Mouse (Mus musculus): ENCODE measurements around the gene Ddhd1. TPM values are rescaled to one million over a fixed set of nuclear protein-coding genes. Genes with fewer than 3 reads are reported as not detected.

Gene Ddhd1
- polyA plus RNA-seq, 1 experiment from 2014 or later: 13.9 TPM

GRCm38 (mm10) chr14:45648999-45649818 lies 8.7 kb downstream of the Ddhd1 start:
- Histone ChIP-seq H3K9me3 (replicated peaks; ENCODE audit: control insufficient read depth, low read length) (no peaks in the 10 kb centered on the region), H3K36me3 (ENCODE audit: control insufficient read depth, insufficient read depth, low read length) (no peaks in the 10 kb centered on the region), H3K4me3 (ENCODE audit: low read depth, low read length) (no peak overlapping the region), H3K27ac (ENCODE audit: low read depth, low read length) (no peak overlapping the region), H3K4me2 (no peak overlapping the region), H3K27me3 (ENCODE audit: control insufficient read depth, insufficient read depth, low read length) (no peaks in the 10 kb centered on the region), H3K4me1 (ENCODE audit: control insufficient read depth, insufficient read depth, low read length) (peaks cover 19% of the 10 kb centered on the region), H3K9ac (ENCODE audit: low read depth, low read length) (no peak overlapping the region)
- no peak for ATAC-seq (replicated peaks; ENCODE audit: insufficient number of reproducible peaks, low FRiP score, low TSS enrichment)
- 59% methylated on average over 11 of the region's 11 CpGs for WGBS (ENCODE audit: insufficient replicate concordance)

DNA sequence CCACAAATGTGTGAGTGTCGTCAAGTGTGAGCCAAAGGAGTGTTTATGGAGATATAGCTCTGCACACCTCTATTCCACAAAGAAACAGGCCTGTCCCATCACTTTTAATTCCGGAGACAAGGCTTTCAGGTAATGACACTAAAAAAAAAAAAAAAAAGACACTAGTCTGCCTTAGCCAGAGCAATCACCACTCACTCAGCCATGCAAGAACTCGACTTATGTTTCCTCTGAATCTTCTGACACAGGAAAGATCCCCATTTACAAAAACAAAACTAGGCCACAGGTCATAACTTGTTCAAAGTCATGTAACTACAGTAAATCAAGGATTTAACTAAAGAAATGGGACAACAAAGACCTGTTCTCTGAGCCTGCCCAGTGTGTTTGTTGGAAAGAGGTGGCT lies 9.8 kb downstream of the Ddhd1 start:
- 0 out of 2 replicates have a peak overlapping the region, but pooled peaks have one; percentile 31 for H3K4me2 ChIP-seq
- peaks cover 24% of the 10 kb centered on the region for H3K4me1 ChIP-seq (ENCODE audit: control insufficient read depth, insufficient read depth, low read length)
- ATAC-seq (replicated peaks; ENCODE audit: insufficient number of reproducible peaks, low FRiP score, low TSS enrichment): no peak
- 60% methylated on average over 3 of the region's 3 CpGs for WGBS (ENCODE audit: insufficient replicate concordance)
- no peak overlapping the region for H3K9ac ChIP-seq (ENCODE audit: low read depth, low read length)
- no peaks in the 10 kb centered on the region for H3K9me3 ChIP-seq (replicated peaks; ENCODE audit: control insufficient read depth, low read length)
- no peak overlapping the region for H3K4me3 ChIP-seq (ENCODE audit: low read depth, low read length)
- no peak overlapping the region for H3K27ac ChIP-seq (ENCODE audit: low read depth, low read length)
- no peaks in the 10 kb centered on the region for H3K36me3 ChIP-seq (ENCODE audit: control insufficient read depth, insufficient read depth, low read length)
- no peaks in the 10 kb centered on the region for H3K27me3 ChIP-seq (ENCODE audit: control insufficient read depth, insufficient read depth, low read length)

DNA sequence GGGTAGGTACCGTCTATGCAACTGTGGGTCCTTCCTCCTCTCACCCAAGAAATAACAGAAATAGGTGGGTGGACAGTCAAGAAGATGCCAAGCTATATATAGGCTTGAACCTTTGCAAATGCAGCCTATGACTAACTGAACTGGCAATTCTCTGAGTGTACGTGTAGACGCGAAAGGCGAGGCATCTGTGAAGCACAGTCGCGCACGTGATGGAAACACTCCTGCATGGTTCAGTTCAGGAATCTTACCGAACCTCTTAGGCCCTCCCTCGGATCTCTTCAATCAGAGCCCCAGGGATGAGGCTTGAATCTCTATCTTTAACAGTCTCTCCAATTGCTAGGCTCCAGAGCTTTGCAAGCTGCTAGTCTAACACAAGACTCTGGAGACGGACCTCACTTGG lies 10.3 kb downstream of the Ddhd1 start:
- Histone ChIP-seq H3K27me3 (ENCODE audit: control insufficient read depth, insufficient read depth, low read length) (no peaks in the 10 kb centered on the region), H3K9ac (ENCODE audit: low read depth, low read length) (no peak overlapping the region), H3K4me2 (peak overlapping the region; percentile 31), H3K27ac (ENCODE audit: low read depth, low read length) (no peak overlapping the region), H3K4me3 (ENCODE audit: low read depth, low read length) (no peak overlapping the region), H3K4me1 (ENCODE audit: control insufficient read depth, insufficient read depth, low read length) (peaks cover 24% of the 10 kb centered on the region), H3K36me3 (ENCODE audit: control insufficient read depth, insufficient read depth, low read length) (no peaks in the 10 kb centered on the region), H3K9me3 (replicated peaks; ENCODE audit: control insufficient read depth, low read length) (no peaks in the 10 kb centered on the region)
- WGBS (ENCODE audit: insufficient replicate concordance): 66% methylated on average over 11 of the region's 11 CpGs
- ATAC-seq (replicated peaks; ENCODE audit: insufficient number of reproducible peaks, low FRiP score, low TSS enrichment): no peak

DNA sequence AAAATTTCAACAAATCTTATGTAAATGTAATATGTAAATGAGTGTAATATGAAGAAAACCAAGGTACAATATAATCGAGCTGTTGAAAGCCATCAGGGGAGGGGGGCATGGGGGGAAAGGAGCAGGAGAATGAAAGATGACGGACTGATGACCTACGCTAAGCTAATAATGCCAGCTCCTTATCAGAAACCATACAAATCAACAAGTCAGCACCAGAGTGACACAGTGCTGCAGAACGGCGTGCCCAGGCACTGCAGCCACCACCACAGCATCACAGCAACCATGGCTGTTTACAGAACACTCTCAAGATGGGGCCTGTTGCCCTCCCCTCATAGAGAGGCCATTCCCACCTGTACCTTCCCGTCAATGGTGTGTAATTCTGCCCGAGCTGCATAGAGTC lies 10.8 kb downstream of the Ddhd1 start:
- WGBS (ENCODE audit: insufficient replicate concordance): 53% methylated on average over 7 of the region's 7 CpGs
- no peaks in the 10 kb centered on the region for H3K36me3 ChIP-seq (ENCODE audit: control insufficient read depth, insufficient read depth, low read length)
- H3K9me3 ChIP-seq (replicated peaks; ENCODE audit: control insufficient read depth, low read length): no peaks in the 10 kb centered on the region
- no peak overlapping the region for H3K27ac ChIP-seq (ENCODE audit: low read depth, low read length)
- no peak overlapping the region for H3K9ac ChIP-seq (ENCODE audit: low read depth, low read length)
- H3K4me1 ChIP-seq (ENCODE audit: control insufficient read depth, insufficient read depth, low read length): peaks cover 24% of the 10 kb centered on the region
- no peak; the same call in 1 of the 2 replicates for ATAC-seq (replicated peaks; ENCODE audit: insufficient number of reproducible peaks, low FRiP score, low TSS enrichment)
- H3K27me3 ChIP-seq (ENCODE audit: control insufficient read depth, insufficient read depth, low read length): no peaks in the 10 kb centered on the region
- H3K4me2 ChIP-seq: peak overlapping the region; percentile 31
- no peak overlapping the region for H3K4me3 ChIP-seq (ENCODE audit: low read depth, low read length)

- peaks cover 24% of the 10 kb centered on the region for H3K4me1 ChIP-seq (ENCODE audit: control insufficient read depth, insufficient read depth, low read length)
- no peak overlapping the region for H3K9ac ChIP-seq (ENCODE audit: low read depth, low read length)
- no peak for ATAC-seq (replicated peaks; ENCODE audit: insufficient number of reproducible peaks, low FRiP score, low TSS enrichment)
- WGBS (ENCODE audit: insufficient replicate concordance): 67% methylated on average over 1 of the region's 1 CpGs
- no peak overlapping the region for H3K4me2 ChIP-seq
- H3K27me3 ChIP-seq (ENCODE audit: control insufficient read depth, insufficient read depth, low read length): no peaks in the 10 kb centered on the region
- H3K27ac ChIP-seq (ENCODE audit: low read depth, low read length): no peak overlapping the region
- no peaks in the 10 kb centered on the region for H3K36me3 ChIP-seq (ENCODE audit: control insufficient read depth, insufficient read depth, low read length)
- no peaks in the 10 kb centered on the region for H3K9me3 ChIP-seq (replicated peaks; ENCODE audit: control insufficient read depth, low read length)
- no peak overlapping the region for H3K4me3 ChIP-seq (ENCODE audit: low read depth, low read length)
Observed at GRCm38 (mm10) chr14:45644786-45645185, 13.2 kb downstream of the Ddhd1 start.

- Histone ChIP-seq H3K9me3 (replicated peaks; ENCODE audit: control insufficient read depth, low read length) (no peaks in the 10 kb centered on the region), H3K36me3 (ENCODE audit: control insufficient read depth, insufficient read depth, low read length) (no peaks in the 10 kb centered on the region), H3K27ac (ENCODE audit: low read depth, low read length) (no peak overlapping the region), H3K4me3 (ENCODE audit: low read depth, low read length) (no peak overlapping the region), H3K27me3 (ENCODE audit: control insufficient read depth, insufficient read depth, low read length) (no peaks in the 10 kb centered on the region), H3K4me2 (peak overlapping the region; percentile 25; the same call in 1 of the 2 replicates), H3K4me1 (ENCODE audit: control insufficient read depth, insufficient read depth, low read length) (peaks cover 23% of the 10 kb centered on the region), H3K9ac (ENCODE audit: low read depth, low read length) (no peak overlapping the region)
- ATAC-seq (replicated peaks; ENCODE audit: insufficient number of reproducible peaks, low FRiP score, low TSS enrichment): no peak
- 40% methylated on average over 7 of the region's 7 CpGs for WGBS (ENCODE audit: insufficient replicate concordance)
Observed at GRCm38 (mm10) chr14:45644202-45644601, 13.7 kb downstream of the Ddhd1 start.

DNA sequence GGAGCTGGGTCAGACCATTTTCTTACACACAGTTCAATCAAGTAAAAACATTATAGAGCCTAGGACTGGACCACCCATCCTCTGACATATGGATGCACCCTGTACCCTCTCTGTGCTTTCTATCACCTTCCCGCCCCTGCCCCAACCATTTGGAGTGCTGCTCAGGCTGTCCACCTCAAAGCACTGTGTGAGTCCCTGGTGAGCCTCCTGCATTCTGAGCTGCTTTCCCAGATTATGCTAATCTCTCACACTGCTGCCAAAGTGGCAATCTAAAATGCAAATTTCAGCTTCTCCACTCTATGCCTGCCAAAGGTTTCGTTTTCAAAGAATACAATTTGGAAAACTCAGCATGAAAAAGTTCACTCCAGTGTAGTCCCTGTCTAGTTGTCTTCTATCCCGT lies 14.5 kb downstream of the Ddhd1 start:
- H3K4me2 ChIP-seq: no peak overlapping the region

DNA sequence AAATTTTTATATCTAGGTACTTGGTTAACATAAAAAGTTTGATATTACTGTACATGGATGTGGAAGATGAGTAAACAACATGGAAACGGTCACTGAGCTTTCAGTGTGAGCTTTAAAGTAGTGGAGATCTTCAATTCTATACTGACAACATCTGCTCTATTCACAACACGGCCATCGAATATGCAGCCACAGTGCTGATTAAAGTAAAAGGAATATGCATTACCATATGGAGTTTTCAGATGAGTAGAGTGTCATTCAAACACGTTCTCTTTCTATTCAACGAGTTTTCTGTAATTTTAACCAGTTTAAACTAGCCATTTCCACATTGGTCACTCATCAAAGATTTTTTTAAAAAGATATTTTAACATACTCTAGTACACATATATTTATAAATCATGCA lies 15.1 kb downstream of the Ddhd1 start:
- H3K4me3 ChIP-seq (ENCODE audit: low read depth, low read length): no peak overlapping the region
- no peaks in the 10 kb centered on the region for H3K9me3 ChIP-seq (replicated peaks; ENCODE audit: control insufficient read depth, low read length)
- no peak overlapping the region for H3K9ac ChIP-seq (ENCODE audit: low read depth, low read length)
- no peaks in the 10 kb centered on the region for H3K36me3 ChIP-seq (ENCODE audit: control insufficient read depth, insufficient read depth, low read length)
- no peaks in the 10 kb centered on the region for H3K27me3 ChIP-seq (ENCODE audit: control insufficient read depth, insufficient read depth, low read length)
- no peak overlapping the region for H3K4me2 ChIP-seq
- no peak for ATAC-seq (replicated peaks; ENCODE audit: insufficient number of reproducible peaks, low FRiP score, low TSS enrichment)
- WGBS (ENCODE audit: insufficient replicate concordance): 89% methylated on average over 5 of the region's 5 CpGs
- peaks cover 18% of the 10 kb centered on the region for H3K4me1 ChIP-seq (ENCODE audit: control insufficient read depth, insufficient read depth, low read length)
- no peak overlapping the region for H3K27ac ChIP-seq (ENCODE audit: low read depth, low read length)

More for the DNA sequence above, 14.5 kb downstream of the Ddhd1 start:
- WGBS (ENCODE audit: insufficient replicate concordance): 47% methylated on average over 3 of the region's 3 CpGs
- no peak for ATAC-seq (replicated peaks; ENCODE audit: insufficient number of reproducible peaks, low FRiP score, low TSS enrichment)
- Histone ChIP-seq H3K27me3 (ENCODE audit: control insufficient read depth, insufficient read depth, low read length) (no peaks in the 10 kb centered on the region), H3K4me1 (ENCODE audit: control insufficient read depth, insufficient read depth, low read length) (peaks cover 21% of the 10 kb centered on the region), H3K9ac (ENCODE audit: low read depth, low read length) (no peak overlapping the region), H3K27ac (ENCODE audit: low read depth, low read length) (no peak overlapping the region), H3K9me3 (replicated peaks; ENCODE audit: control insufficient read depth, low read length) (no peaks in the 10 kb centered on the region), H3K36me3 (ENCODE audit: control insufficient read depth, insufficient read depth, low read length) (no peaks in the 10 kb centered on the region), H3K4me3 (ENCODE audit: low read depth, low read length) (no peak overlapping the region)

- H3K4me1 ChIP-seq (ENCODE audit: control insufficient read depth, insufficient read depth, low read length): peaks cover 12% of the 10 kb centered on the region; the same call in 1 of the 2 replicates
Observed at GRCm38 (mm10) chr14:45642217-45642616, 15.7 kb downstream of the Ddhd1 start.

More at GRCm38 (mm10) chr14:45642217-45642616, 15.7 kb downstream of the Ddhd1 start:
- Histone ChIP-seq H3K9ac (ENCODE audit: low read depth, low read length) (no peak overlapping the region), H3K27me3 (ENCODE audit: control insufficient read depth, insufficient read depth, low read length) (no peaks in the 10 kb centered on the region), H3K4me3 (ENCODE audit: low read depth, low read length) (no peak overlapping the region), H3K27ac (ENCODE audit: low read depth, low read length) (no peak overlapping the region), H3K4me2 (no peak overlapping the region), H3K36me3 (ENCODE audit: control insufficient read depth, insufficient read depth, low read length) (no peaks in the 10 kb centered on the region), H3K9me3 (replicated peaks; ENCODE audit: control insufficient read depth, low read length) (no peaks in the 10 kb centered on the region)
- ATAC-seq (replicated peaks; ENCODE audit: insufficient number of reproducible peaks, low FRiP score, low TSS enrichment): no peak
- whole genome bisulfite sequencing (ENCODE audit: insufficient replicate concordance): 73% methylated on average over 9 of the region's 9 CpGs
